Mouse (Mus musculus): ENCODE data around the gene Txndc2.

Txndc2 gene

DNA sequence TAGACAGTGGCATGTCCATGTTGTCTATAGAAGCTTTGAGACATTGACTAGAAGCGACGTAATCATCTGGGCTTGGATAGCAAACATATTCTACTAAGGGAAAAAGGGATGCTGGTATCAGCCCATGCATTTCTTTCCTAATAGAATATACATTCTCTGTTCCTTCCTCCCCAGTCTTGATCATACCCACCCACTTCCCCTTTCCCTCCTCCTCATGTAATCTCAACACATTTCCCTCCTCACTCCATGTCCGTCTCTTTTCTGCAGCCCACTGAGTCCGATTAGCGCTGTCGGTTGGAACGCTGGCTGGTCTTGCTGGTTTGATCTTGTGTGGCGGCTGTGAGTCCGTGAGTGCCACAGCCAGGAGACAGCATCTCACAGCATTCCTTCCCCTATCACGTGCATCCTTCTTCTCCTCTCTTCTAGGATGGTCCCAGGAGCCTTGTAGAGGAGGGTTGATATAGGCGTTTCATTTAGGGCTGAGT lies at the start of gene Txndc2:
TSS of gene Txndc2 (minus strand) at position 435 of the 485 bp plus-strand sequence.
- DNase-seq, result no peak

DNA sequence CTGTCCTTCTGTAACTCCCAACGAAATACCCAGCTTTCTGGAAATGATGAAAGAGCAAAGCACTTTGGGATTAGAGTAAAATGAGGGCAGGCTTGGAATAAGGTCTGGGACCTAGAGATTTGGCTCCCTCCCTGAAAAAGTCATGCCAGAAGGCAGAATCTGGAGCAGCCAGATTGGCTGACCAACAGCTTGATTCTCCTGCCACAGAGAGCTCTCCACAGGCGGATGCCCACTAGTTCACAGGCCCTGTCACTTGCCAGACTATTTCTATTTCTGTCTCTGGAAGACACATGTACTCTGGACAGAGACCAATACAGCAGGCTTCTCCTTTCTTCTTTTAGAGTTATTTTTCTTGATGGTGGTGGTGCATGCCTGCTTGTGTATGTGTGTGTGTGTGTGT lies 41.8 kb upstream of the Txndc2 start:
- no peak for DNase-seq

GRCm38 (mm10) chr17:65683316-65683715 lies 41.3 kb upstream of the Txndc2 start:
- no peak for DNase-seq

DNA sequence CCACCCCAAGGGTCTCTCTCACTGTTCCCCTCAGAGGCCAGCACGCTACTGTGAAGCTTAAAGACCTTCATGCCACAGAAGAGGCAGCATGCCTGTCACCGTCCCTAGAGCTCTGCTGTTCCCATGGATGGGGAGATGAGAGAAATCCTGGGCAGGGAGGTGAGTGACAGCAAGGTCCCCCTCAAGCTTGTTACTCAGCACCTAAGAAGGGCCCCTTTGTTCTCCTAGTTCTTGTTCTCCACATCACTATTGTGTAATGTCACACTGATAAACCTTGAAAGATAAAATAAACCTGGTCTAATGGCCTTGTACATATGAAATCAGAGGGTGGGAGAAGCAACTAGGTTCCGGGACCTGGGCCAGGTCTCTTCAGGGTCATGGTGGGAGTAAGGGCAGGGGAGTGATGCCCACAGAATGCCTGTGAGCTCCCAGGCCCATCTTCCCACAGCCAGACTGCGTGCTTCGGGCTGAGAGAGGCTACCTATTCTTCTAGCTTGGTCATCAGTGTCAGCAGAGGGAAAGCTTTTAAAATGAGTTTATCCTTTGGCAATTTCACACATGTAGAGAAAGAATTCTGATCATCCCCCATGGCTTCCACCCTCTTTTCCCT lies 40.2 kb upstream of the Txndc2 start:
- DNase-seq, result no peak

- no peak for DNase-seq
Observed at GRCm38 (mm10) chr17:65681516-65681915, 39.5 kb upstream of the Txndc2 start.

GRCm38 (mm10) chr17:65680801-65681412 lies 38.9 kb upstream of the Txndc2 start:
- no peak for DNase-seq

- DNase-seq, result no peak
Observed at GRCm38 (mm10) chr17:65679806-65680446, 38.0 kb upstream of the Txndc2 start.

GRCm38 (mm10) chr17:65677742-65678141 lies 35.8 kb upstream of the Txndc2 start:
- no peak for DNase-seq

GRCm38 (mm10) chr17:65676536-65676935 lies 34.6 kb upstream of the Txndc2 start:
- no peak for DNase-seq

GRCm38 (mm10) chr17:65675985-65676384 lies 34.0 kb upstream of the Txndc2 start:
- DNase-seq, result no peak

GRCm38 (mm10) chr17:65674710-65675171 lies 32.8 kb upstream of the Txndc2 start:
- DNase-seq, result no peak

GRCm38 (mm10) chr17:65672926-65673325 lies 31.0 kb upstream of the Txndc2 start:
- no peak for DNase-seq

- DNase-seq, result no peak
Observed at GRCm38 (mm10) chr17:65669061-65669460, 27.1 kb upstream of the Txndc2 start.

GRCm38 (mm10) chr17:65667792-65668191 lies 25.8 kb upstream of the Txndc2 start:
- no peak for DNase-seq

- peak; percentile 29 for DNase-seq
Observed at GRCm38 (mm10) chr17:65666388-65667161, 24.6 kb upstream of the Txndc2 start.

GRCm38 (mm10) chr17:65665786-65666387 lies 23.9 kb upstream of the Txndc2 start:
- DNase-seq, result no peak

- no peak for DNase-seq
Observed at GRCm38 (mm10) chr17:65663329-65664078, 21.5 kb upstream of the Txndc2 start.

DNA sequence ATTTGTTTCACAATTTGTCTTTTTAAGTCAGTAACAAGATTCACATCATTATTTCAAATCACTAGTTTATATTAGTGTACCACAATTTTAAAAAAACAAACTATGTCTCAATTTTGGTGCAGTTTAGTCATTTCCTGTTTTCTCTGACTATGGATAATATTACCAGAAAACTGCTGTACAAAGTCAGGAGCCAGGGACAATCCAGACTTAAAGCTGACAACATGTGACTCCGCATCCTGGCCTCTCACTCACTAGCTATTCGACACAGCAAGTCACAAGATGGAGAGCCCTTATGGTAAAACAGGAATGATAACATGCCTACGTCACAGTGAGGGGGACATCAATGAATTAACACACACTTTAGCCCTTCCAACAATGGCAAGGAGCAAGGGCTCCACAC lies 20.7 kb upstream of the Txndc2 start:
- no peak for DNase-seq

GRCm38 (mm10) chr17:65658416-65658815 lies 16.4 kb upstream of the Txndc2 start:
- no peak for DNase-seq

DNA sequence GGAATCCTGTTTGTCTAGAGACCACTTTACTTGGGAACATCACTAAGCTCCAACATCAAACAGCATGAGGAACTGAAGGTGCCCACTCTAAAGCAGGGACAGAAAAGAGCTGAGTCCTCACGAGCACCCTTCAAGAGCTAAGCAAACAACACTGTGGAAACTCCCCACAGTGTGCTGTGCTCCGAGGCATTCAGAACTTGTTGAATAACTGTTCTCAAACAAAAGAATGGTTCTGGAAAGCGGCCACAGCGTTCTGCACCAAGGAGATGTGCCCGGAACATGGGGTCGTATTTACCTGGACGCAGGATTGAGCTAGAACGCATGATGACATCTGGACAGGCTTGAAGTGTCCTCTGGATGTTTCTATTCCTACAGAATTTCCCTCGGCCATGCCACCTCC lies 16.0 kb upstream of the Txndc2 start:
- no peak for DNase-seq

GRCm38 (mm10) chr17:65656731-65657130 lies 14.8 kb upstream of the Txndc2 start:
- no peak for DNase-seq

GRCm38 (mm10) chr17:65656076-65656475 lies 14.1 kb upstream of the Txndc2 start:
- DNase-seq, result no peak
